10 mouse cellular contexts compared by ENCODE assay signal in genomic region chr11:70091986-70092783, GRCm38 (mm10). TPM values are rescaled to one million over a fixed set of nuclear protein-coding genes. Genes with fewer than 3 reads are reported as not detected.
DNase-seq lines count a peak whose midpoint lies in the region; ATAC-seq lines count a peak whose summit lies in the region.
"Had no signal": no experiment of that assay in that cellular context is flagged by ENCODE, and none has a peak within 500 bp of the region (broad histone marks: within the 10 kb centered on the region; RNA-seq: fewer than 3 reads in every experiment).

Gene Asgr2 (plus strand): TSS chr11:70092644.

- H3K4me2 ChIP-seq in liver, embryonic 13.5 days = peak within 1 kb of the TSS; percentile 28
- H3K4me2 ChIP-seq in forebrain, embryonic 11.5 days (ENCODE audit: low read depth, low read length, severe bottlenecking) = no peak within 1 kb of the TSS

- peak; percentile 83 for ATAC-seq in liver, embryonic 13.5 days (ENCODE audit: low read depth)
- no peak for ATAC-seq in forebrain, embryonic 11.5 days (replicated peaks; ENCODE audit: low FRiP score)
- no peak for ATAC-seq in erythroblast, adult 5-6 weeks (replicated peaks; ENCODE audit: low FRiP score, poor library complexity, severe bottlenecking)
- ATAC-seq: forebrain, postnatal 0 days had no signal

- H3K4me3 ChIP-seq in heart, embryonic 10.5 days = no peak within 1 kb of the TSS
- H3K4me3 ChIP-seq in liver, embryonic 13.5 days (replicated peaks) = no peak within 1 kb of the TSS
- H3K4me3 ChIP-seq in forebrain, embryonic 11.5 days (ENCODE audit: low read depth, low read length) = no peak within 1 kb of the TSS

- no peaks in the 10 kb centered on the region for H3K9me3 ChIP-seq in heart, embryonic 10.5 days
- H3K9me3 ChIP-seq in liver, embryonic 13.5 days (replicated peaks) = no peaks in the 10 kb centered on the region
- no peaks in the 10 kb centered on the region for H3K9me3 ChIP-seq in forebrain, embryonic 11.5 days (ENCODE audit: control insufficient read depth, low read length)

- H3K36me3 ChIP-seq in heart, embryonic 10.5 days = no peaks in the 10 kb centered on the region
- no peaks in the 10 kb centered on the region for H3K36me3 ChIP-seq in liver, embryonic 13.5 days
- no peaks in the 10 kb centered on the region for H3K36me3 ChIP-seq in forebrain, embryonic 11.5 days (ENCODE audit: control insufficient read depth, insufficient read depth, low read length)

- no peak within 1 kb of the TSS for H3K9ac ChIP-seq in liver, embryonic 13.5 days
- H3K9ac ChIP-seq in forebrain, embryonic 11.5 days (ENCODE audit: low read length) = no peak within 1 kb of the TSS
- H3K9ac ChIP-seq: forebrain, postnatal 0 days had no signal

- no peak within 1 kb of the TSS for H3K27ac ChIP-seq in heart, embryonic 10.5 days
- peak within 1 kb of the TSS; percentile 41; the same call in 1 of the 2 replicates for H3K27ac ChIP-seq in liver, embryonic 13.5 days
- H3K27ac ChIP-seq in forebrain, embryonic 11.5 days (ENCODE audit: low read depth, low read length) = no peak within 1 kb of the TSS

- H3K4me1 ChIP-seq in heart, embryonic 10.5 days = no peaks in the 10 kb centered on the region; the same call in 1 of the 2 replicates
- H3K4me1 ChIP-seq in liver, embryonic 13.5 days (replicated peaks) = peaks cover 9% of the 10 kb centered on the region
- H3K4me1 ChIP-seq in forebrain, embryonic 11.5 days (replicated peaks; ENCODE audit: control insufficient read depth, insufficient read depth, low read length) = no peaks in the 10 kb centered on the region

- WGBS in heart, embryonic 10.5 days = 76% methylated on average over 12 of the region's 12 CpGs
- WGBS in liver, embryonic 13.5 days (ENCODE audit: insufficient replicate concordance) = 44% methylated on average over 12 of the region's 12 CpGs
- WGBS in forebrain, embryonic 11.5 days = 83% methylated on average over 12 of the region's 12 CpGs

- 0 out of 2 replicates have a peak, but pooled peaks cover 4% of the 10 kb centered on the region for H3K27me3 ChIP-seq in heart, embryonic 10.5 days (ENCODE audit: insufficient read depth, poor library complexity, severe bottlenecking)
- H3K27me3 ChIP-seq in liver, embryonic 13.5 days = no peaks in the 10 kb centered on the region
- H3K27me3 ChIP-seq in forebrain, embryonic 11.5 days (ENCODE audit: control insufficient read depth, insufficient read depth, low read length) = no peaks in the 10 kb centered on the region

- DNase-seq in heart, adult 8-10 months (ENCODE audit: low spot score) = peak; percentile 40
- DNase-seq in heart, embryonic 10.5 days (ENCODE audit: low spot score) = no peak
- DNase-seq in adrenal gland, postnatal 14 days = peak; percentile 80
- DNase-seq in liver, embryonic 13.5 days = no peak
- DNase-seq in monocyte, adult 2 months (ENCODE audit: low read depth in 1 of 2, low spot score in 2 of 2) = peak; percentile 49 to 50
- DNase-seq in MN1 (ENCODE audit: low spot score) = no peak
- DNase-seq in forebrain, embryonic 11.5 days (ENCODE audit: low spot score) = no peak
- DNase-seq: forebrain, postnatal 0 days had no signal

RNA-seq across cellular contexts. Expression of gene Asgr2, which starts in this region (rescaled TPM):
- total RNA-seq in heart, adult 8-10 months (2022) = under 1 TPM in 1 of 4 experiments, not detected in 3; 0.34 TPM
- 0.17 and 1.1 TPM in 2 replicates for polyA plus RNA-seq in heart, embryonic 10.5 days (2016; fragmentation: Nextera tagmentation; extraction: Ambion mirVana)
- total RNA-seq in adrenal gland, postnatal 14 days (2021) = 1.9 and 30.0 TPM in 2 replicates
- 5.2 and 5.7 TPM in 2 replicates for polyA plus RNA-seq in liver, embryonic 13.5 days (2015; fragmentation: Nextera tagmentation; extraction: Ambion mirVana)
- polyA plus RNA-seq in forebrain, embryonic 11.5 days (2014; fragmentation: Nextera tagmentation; extraction: Ambion mirVana) = not detected in 2 replicates
- total RNA-seq in erythroblast, adult 5-6 weeks (2015; ENCODE audit: low replicate concordance) = 3.3 TPM in 1 of 2 replicates, not detected in the other
- total RNA-seq in erythroblast, adult 5-6 weeks (2017; ENCODE audit: low replicate concordance) = not detected in 2 replicates
- total RNA-seq: forebrain, postnatal 0 days had no signal
- polyA plus RNA-seq: forebrain, postnatal 0 days; limb, embryonic 11.5 days had no signal

Comparison
In these comparisons a context has a peak if more than half of its experiments do, and no peak if none do; other contexts are left out.
1. Peak in DNase-seq in heart, adult 8-10 months; RNA of the gene not detected or under 1 TPM.
2. DNase-seq: peak in adrenal gland, postnatal 14 days (single experiment) and monocyte, adult 2 months (2 of 2); none in heart, embryonic 10.5 days (single experiment), liver, embryonic 13.5 days (single experiment), MN1 (single experiment) and forebrain, embryonic 11.5 days (single experiment).